Mouse (Mus musculus): ENCODE data around the gene Pias1.

DNA sequence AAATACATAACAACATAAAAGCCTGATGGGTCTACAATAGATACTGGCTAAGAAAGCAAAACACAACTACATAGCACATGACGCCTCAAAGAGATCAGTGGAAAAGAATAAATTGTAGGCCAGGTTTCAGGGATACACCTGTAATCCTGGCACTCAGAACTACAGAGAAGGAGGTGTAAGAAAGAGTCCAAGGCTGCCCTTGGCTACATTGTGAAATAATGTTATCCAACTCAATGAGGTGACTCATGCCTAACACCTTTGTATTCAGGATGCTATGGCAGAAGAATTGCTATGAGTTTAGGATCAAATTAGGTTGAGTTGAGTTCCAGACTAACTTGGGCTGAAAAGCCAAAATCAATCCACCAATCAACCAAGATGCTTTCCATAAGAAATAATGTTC is 43.7 kb downstream of the Pias1 start:
- no peak for TF ChIP-seq MYB (IDR thresholded peaks at IDR 0.05; ENCODE audit: low read depth, low read length)
- no peak for TF ChIP-seq CTCF (IDR thresholded peaks at IDR 0.05 in 2 of 3, conservative IDR thresholded peaks at IDR 0.05 in 1 of 3; ENCODE audit: control insufficient read depth in 1 of 3, insufficient read depth in 1 of 3, low read depth in 2 of 3, low read length in 3 of 3, poor library complexity in 1 of 3, severe bottlenecking in 1 of 3)
- no peak for TF ChIP-seq KAT2A (conservative IDR thresholded peaks at IDR 0.05; ENCODE audit: low read depth, low read length)
- TF ChIP-seq POLR2A (IDR thresholded peaks at IDR 0.05; ENCODE audit: control insufficient read depth in 1 of 2, insufficient read depth in 1 of 2, low read depth in 1 of 2, low read length in 2 of 2, poor library complexity in 1 of 2): no peak

All from MEL (cell line).